Mouse (Mus musculus): Measurements from ENCODE around the gene Olfr872. TPM values are rescaled to one million over a fixed set of nuclear protein-coding genes. Genes with fewer than 3 reads are reported as not detected.
"Not testable (repeated sequence)": the region's sequence is repeated elsewhere in the genome, so short reads cannot be mapped to it uniquely, and the experiment has no call there.

Olfr872 gene
- not detected in 3 replicates for total RNA-seq (2017)

DNA sequence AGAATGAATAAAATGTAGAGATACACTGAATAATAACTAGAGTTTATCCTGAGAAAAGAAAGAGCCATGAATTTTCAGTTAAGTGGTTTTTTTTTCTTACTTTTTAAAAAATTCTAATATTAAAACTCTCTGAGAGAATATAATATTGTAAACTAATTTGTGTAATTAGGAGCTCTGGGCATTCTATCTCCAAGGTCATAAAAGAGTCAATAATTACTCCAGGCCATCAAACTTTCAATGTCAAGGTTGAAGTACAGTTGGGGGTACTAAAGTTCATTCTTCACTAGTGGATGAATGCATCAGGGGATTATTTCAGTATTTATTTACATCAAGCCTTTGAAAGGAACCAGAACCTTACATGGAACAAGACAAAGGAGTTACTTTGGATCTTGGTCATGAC, at the start of gene Olfr872:
Gene Olfr872, plus strand, starts transcription at position 301 of the 400 bp plus-strand sequence.
- ATAC-seq (replicated peaks; ENCODE audit: insufficient number of reproducible peaks, low FRiP score, low TSS enrichment, poor library complexity, severe bottlenecking): no peak

DNA sequence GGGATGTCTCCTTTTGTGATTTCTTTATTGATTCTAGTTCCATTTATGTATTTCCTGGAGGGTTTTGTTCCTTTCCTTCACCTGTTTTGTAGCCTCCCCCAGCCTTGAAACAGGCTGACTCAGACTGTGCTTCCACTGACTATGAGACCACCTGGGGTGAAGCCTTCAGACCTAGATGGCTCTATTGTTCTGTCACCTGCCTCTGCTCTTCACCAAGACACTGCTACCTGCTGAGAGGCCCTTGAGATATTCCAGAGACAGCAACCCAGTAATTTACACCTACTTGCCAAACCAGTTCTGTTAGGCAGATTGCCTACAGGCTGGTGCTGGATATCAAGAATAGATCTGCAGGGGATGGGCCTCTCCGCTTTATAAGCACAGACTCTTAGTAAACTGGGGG, 34.8 kb upstream of the Olfr872 start:
- ATAC-seq (replicated peaks; ENCODE audit: insufficient number of reproducible peaks, low FRiP score, low TSS enrichment, poor library complexity, severe bottlenecking): no peak

GRCm38 (mm10) chr9:20203413-20203984, 33.4 kb upstream of the Olfr872 start:
- ATAC-seq (replicated peaks; ENCODE audit: insufficient number of reproducible peaks, low FRiP score, low TSS enrichment, poor library complexity, severe bottlenecking): not testable (repeated sequence)

GRCm38 (mm10) chr9:20210812-20211211, 26.1 kb upstream of the Olfr872 start:
- ATAC-seq (replicated peaks; ENCODE audit: insufficient number of reproducible peaks, low FRiP score, low TSS enrichment, poor library complexity, severe bottlenecking): no peak

GRCm38 (mm10) chr9:20211477-20211876, 25.4 kb upstream of the Olfr872 start:
- no peak for ATAC-seq (replicated peaks; ENCODE audit: insufficient number of reproducible peaks, low FRiP score, low TSS enrichment, poor library complexity, severe bottlenecking)

DNA sequence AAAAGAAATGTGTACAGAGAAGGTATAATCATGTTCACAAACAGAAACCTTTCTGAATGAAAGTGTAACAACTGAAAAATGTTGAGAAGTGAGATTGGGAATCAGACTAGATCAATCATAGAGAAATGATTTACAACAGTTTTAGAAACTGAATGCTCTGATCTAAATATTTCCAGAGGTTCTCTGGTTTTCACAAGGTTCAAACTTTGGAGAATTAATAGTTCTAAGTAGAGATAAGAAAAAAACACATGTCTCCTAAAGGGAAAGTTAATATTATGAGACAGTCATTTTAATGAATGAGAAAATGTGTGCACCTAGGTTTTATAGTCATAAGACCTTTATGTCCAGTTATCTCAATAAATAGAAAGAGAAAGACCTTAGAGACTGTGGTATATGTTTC, 25.0 kb upstream of the Olfr872 start, which contains the start of gene Olfr871:
Gene Olfr871, plus strand, starts transcription at position 301 of the 400 bp plus-strand sequence.
- no peak for ATAC-seq (replicated peaks; ENCODE audit: insufficient number of reproducible peaks, low FRiP score, low TSS enrichment, poor library complexity, severe bottlenecking)

DNA sequence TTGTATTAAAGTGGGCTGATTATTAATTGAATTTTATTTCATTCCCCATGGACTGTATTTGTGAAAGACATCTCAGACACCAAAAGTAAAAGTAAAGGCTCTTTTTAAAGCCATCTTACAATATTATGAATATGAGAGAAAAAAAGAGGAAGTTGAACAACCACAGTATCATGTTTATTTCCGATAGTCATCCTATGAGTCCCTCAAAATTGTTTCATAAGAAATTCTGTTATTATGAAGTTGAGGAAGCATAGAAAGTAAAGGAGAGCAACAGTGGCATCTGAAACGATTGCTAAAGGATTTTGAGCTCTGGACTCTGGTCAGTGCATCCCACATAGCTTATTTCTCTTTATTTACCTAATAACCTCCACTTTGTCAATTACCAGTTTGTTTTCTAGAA, 459 bp downstream of the Olfr872 start:
- ATAC-seq (replicated peaks; ENCODE audit: insufficient number of reproducible peaks, low FRiP score, low TSS enrichment, poor library complexity, severe bottlenecking): no peak

GRCm38 (mm10) chr9:20282051-20282450, 45.1 kb downstream of the Olfr872 start, which contains the start of gene Olfr39:
TSS of gene Olfr39 (plus strand) at chr9:20282351.
- no peak for ATAC-seq (replicated peaks; ENCODE audit: insufficient number of reproducible peaks, low FRiP score, low TSS enrichment, poor library complexity, severe bottlenecking)

GRCm38 (mm10) chr9:20295562-20295961, 58.6 kb downstream of the Olfr872 start:
- not testable (repeated sequence) for ATAC-seq (replicated peaks; ENCODE audit: insufficient number of reproducible peaks, low FRiP score, low TSS enrichment, poor library complexity, severe bottlenecking)

- ATAC-seq (replicated peaks; ENCODE audit: insufficient number of reproducible peaks, low FRiP score, low TSS enrichment, poor library complexity, severe bottlenecking): no peak
These were observed 61.3 kb downstream of the Olfr872 start, which contains the start of gene Olfr873 for GRCm38 (mm10) chr9:20298232-20298631. TSS of gene Olfr873 (plus strand) at chr9:20298532.

Other genes with a start within 250 kb of the Olfr872 start
- gene Olfr866, start 209.1 kb upstream of the Olfr872 start, total RNA-seq (2017): not detected in 3 replicates
- gene Olfr867, start 179.6 kb upstream of the Olfr872 start, total RNA-seq (2017): not detected in 3 replicates
- gene Olfr868, start 138.5 kb upstream of the Olfr872 start, total RNA-seq (2017): not detected in 3 replicates
- gene Olfr869, start 108.1 kb upstream of the Olfr872 start, total RNA-seq (2017): not detected in 3 replicates
- not detected in 3 replicates for gene Olfr870, start 63.1 kb upstream of the Olfr872 start, total RNA-seq (2017)
- gene Olfr871, start 24.9 kb upstream of the Olfr872 start, total RNA-seq (2017): not detected in 3 replicates
- gene Olfr39, start 45.2 kb downstream of the Olfr872 start, total RNA-seq (2017): not detected in 3 replicates
- not detected in 3 replicates for gene Olfr873, start 61.4 kb downstream of the Olfr872 start, total RNA-seq (2017)
- gene Olfr18, start 99.0 kb downstream of the Olfr872 start, total RNA-seq (2017): not detected in 3 replicates
- gene Zfp560, start 148.1 kb downstream of the Olfr872 start, total RNA-seq (2017): 5.3 to 23.0 TPM (median 13.5 TPM) in 3 replicates
- 27.5 to 45.4 TPM (median 31.6 TPM) in 3 replicates for gene Zfp26, start 223.0 kb downstream of the Olfr872 start, total RNA-seq (2017)